Mouse (Mus musculus) gastrocnemius, adult 8-10 months (tissue): Measurements from ENCODE around the gene Cep41. TPM values are rescaled to one million over a fixed set of nuclear protein-coding genes. Genes with fewer than 3 reads are reported as not detected.

Experiments
- DNase-seq, 2 experiments: peaks; one replicate each; pipeline ENCODE4 v3.0.0; 2022; ENCODE audit warnings: low spot score in 2 of 2
- total RNA-seq, 4 experiments: library from RNA; stranded (reverse); gene quantifications; 2 replicates each; pipeline ENCODE4 v1.2.4; 2022

Cep41 gene
- total RNA-seq, 4 experiments from 2014 or later, result 0.12 to 0.83 (median 0.41) TPM

DNA sequence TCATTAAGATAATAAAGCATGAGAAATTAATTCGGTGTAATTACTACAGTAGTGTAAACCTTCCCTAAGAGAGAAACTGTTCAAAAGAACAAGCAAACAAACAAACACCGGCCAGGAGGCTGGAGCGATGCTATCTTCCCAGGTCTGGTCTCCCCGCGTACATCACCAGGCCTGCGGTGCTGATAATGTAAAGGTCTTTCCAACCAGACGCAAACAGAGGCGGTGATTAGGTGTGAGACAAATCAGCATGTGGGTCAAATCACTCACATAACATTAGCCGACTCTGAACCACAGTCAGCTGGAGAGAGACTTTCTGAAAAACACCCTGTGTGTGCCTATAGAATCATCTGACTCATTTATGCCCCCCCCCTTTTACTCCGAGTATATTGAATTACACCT is 17.8 kb upstream of the Cep41 start:
- no peak for DNase-seq

DNA sequence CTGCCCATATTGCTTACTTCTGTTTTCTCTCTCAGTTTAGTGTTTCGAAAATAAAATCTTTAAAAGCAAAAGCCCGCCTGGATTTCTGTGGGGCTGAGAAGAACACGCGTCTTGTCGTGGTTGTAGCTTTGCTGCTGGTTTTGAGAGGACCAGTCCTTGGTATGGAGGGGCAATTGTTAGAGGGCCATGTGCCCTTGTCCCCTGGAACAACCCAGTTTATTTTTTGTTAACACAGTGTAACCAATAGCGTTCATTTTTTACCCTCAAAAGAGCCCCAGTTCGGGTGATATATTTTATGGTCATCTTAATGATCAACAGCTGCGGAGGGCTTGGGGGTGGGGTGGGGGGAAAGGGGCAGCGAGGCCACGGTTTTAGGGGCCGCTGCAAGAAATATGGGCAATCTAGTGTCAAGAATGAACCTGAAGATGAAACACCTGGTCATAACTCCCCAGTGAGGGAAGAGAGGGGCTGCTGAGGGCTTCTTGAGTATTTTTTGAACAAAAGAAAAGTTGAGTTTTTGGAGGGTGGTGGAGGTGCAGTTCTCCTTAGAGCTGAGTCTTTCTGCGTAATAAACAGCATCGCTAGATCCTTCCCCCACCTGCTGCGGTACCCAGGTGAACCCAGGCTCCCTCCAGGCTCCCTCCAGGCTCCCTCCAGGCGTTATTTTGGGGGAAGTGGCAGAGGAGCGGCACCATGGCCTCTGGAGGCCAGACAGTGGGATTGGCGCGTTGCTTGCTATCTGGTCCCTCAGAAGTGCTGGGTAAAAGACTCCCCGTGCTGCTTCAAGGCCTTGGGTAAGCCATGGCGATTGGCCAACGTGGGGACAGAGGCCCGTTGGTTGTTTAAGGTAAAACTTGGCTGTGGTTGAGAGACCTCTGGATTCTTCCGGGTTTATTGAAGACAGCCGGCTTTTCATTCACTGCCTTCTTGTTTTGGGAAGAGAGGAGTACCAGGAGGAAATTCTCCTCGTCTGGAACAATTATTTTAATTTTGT is 17.1 kb upstream of the Cep41 start:
- no peak for DNase-seq

DNA sequence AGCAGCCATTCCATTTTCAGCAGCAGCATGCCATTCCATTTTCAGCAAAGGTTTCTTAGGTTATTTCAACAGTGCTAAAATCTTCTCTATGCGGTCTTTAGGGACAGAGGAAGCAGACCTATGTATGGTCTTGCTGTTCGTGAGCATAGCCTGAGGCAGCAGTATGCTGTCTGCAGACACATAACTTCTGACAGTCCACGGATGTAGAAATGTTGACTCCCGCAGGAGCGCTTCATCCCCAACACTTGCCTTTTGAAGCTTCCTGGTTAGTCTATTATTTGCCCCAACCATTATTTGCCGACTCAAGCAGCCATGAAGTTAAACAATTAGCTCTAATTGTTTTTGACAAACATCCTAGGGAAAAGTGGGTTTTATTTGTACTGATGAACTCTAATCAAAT is 15.6 kb upstream of the Cep41 start:
- DNase-seq, result no peak

DNA sequence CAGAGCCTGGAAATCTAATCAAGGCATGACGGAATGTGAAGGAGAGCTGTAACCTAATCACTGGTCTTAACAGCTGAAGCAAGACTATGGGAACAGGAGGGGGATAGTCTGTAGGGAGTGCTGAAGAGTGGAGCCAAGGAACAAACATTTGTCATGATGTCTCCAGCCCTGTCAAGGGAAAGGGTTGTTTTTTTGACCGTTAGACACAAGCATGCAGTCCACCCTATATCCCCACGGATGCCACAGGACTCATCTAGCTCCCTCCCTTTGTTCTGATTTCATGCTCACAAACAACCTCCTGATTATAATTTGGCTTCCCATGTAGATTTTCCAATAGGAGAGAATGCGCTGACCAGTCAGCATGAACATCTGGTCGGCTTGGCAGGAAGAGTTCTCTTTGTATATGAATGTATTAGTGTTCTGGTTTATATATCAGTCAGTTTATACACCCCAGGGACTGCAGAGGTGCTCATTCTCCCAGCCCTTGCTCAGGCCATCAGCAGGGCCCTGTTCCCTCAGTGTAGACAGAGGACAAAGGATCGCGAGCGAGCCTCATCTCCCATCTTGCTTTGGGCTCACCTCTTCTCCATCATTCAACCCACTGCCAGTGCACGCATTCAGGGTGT is 10.5 kb upstream of the Cep41 start:
- DNase-seq, result no peak

DNA sequence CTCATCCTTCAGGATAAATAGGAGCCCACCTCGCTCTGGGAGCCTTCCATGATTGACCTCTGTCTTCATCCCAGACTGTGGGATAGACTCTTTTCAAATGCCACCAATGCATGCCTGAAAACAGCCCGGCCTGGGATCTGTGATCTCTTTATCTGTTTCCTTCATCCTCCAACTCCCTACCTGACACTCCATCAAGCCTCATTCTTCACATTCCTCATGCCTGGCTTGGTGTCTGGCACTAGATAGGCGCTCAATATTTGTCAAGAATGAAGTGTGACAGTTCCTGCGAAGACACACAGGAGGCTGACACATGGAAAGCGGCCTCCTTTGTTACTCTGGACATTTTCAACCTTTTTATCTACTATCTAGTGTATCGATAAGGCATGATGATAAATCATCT is 9.9 kb upstream of the Cep41 start:
- DNase-seq, result no peak

DNA sequence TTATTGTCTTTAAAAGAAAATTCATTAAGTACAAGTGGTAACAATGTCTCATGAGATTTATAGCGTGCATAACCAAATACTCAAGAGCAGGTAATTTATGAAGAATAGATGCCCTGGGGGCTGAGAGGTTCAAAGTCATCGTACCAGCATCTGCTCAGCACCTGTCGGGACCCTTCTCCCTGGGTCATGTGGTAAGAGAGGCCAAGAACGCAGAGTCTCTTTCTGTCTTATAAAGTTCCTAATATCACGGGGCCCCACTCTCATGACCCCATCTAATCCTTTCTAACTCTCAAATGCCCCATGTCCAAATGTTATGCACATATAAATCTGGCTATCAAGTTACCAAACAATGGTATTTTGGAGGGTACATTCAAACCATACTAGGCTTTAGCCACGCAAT is 9.3 kb upstream of the Cep41 start:
- no peak for DNase-seq

DNA sequence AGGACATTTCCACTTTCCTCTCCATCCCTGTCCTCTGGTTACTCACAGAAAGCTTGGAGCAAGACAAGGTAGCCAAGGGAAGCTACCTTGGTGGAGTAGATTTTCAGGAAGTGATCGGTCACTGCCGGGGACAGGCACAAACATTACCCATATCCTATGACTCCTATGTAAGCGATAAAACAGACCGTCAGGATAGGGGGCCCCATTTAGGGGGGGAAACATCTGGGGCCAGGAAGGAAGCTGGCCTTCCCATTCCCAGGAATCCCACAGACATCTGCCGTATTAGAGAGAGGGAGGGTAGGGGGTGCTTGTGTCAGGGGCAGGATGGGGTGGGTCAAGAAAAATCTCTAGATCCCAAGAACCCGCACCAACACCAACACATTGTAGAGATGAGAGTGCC is 6.6 kb upstream of the Cep41 start:
- DNase-seq, result no peak

DNA sequence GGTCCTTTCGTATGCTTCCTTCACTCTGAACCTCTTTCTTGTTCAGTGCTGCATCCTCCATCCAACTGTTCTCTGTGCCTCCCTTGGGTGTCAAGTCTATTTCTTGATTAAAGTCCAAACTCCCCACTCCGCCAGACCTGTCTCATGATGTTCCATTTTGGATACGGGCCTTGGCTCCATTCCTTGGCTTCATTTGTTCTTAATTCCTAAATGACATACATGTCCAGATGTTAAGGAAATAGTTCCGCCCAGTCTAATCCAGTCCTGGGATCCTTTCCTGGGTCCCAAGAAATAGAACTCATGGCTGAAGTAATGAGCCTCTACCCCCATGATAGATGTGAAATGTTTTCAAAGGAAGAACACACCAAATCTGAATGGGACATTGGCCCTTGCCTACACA is 4.5 kb upstream of the Cep41 start:
- DNase-seq, result peak in 1 of 2 experiments; percentile 8

DNA sequence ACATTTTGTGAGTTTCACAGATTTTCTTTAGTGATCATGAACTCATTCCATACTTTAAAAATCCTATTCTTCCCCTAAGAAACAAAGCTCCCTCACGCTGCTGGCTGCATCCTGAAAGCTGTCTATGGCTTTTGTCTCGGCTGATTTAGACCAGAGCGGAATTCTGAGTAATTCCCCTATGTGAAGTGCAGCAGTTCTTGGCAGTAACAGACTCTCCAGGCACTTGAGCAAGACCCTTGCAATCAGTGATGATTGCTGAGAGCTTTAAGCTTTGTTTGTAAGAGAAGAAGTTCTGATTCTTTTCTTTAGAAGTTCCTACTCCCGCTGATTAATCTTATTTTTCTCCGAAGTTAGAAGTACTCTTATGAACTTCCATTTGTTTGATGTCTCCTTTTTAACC is 3.9 kb upstream of the Cep41 start:
- no peak for DNase-seq

DNA sequence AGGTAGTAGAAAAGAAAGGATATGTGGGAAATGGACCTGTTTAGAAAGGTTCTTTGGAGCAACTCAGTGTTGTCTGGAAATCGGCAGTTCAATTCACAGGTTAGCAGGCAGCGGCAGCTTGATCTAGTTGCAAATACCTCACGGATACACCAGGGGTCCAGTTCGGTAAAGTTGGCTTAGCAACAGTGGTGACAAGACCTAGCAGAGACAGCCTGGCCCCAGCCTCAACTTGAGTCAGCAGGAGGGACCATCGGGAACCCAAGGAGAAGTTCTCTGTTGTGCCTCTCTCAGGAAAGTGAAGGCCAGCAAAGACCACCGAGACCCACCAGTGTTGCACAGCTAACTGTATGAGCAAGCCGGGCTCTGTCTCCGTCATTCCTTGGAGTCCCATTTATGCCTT is 1.6 kb upstream of the Cep41 start:
- no peak for DNase-seq

DNA sequence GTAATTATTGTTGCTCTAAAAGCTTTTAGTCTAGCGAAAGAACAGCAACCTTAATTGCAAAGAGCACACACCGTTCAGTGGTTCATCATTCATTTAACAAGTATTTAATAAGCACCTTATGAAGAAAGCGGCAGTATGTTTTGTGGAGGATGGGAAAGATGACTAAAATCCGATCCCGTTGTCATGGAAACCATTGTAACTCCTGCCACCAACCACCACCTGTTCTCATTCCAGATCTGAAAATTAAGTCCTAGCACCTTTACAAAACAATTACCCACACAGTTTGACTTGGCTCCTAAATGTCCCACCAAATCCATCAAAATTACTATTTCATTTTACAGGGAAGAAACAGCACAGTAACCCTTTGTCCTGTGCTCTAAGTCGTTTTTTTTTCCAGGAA is 660 bp upstream of the Cep41 start:
- no peak for DNase-seq

DNA sequence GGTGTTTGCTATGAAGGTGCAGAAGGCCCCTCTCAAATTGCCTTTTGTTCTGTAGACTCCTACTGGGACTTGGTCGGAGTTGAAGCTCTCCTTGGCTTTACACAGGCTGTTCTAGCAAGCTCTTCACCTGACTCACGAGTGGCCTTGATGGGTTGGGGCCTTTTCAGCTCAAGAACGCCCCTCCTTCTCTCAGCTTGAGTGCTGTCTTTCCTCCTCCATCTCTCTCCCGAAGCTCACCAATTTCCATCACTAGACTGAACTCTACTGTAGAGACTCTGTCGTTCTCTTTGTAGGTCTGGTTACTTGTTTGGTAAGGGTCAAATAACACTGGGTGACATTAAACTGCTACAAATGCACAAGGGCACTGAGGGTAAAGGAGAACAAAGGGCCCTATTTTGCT is 723 bp downstream of the Cep41 start:
- no peak for DNase-seq

DNA sequence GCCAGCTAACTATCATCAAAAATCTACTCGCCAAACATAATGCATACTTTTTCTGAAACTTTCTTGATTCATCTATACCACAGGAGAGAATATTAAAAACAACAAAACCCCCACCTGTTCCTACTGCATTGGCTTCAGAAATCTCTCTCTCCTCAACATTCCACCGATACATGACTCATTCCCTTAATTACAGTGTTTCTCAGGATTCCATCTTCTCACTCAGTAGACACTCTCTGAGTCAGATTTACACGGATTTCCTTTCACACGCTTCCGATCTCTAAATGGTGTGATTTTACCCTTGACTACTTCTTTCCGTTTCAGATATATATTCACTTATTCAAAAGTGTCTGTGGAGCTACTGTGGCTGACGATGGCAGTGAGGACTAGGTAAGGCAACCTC is 6.4 kb downstream of the Cep41 start:
- no peak for DNase-seq

DNA sequence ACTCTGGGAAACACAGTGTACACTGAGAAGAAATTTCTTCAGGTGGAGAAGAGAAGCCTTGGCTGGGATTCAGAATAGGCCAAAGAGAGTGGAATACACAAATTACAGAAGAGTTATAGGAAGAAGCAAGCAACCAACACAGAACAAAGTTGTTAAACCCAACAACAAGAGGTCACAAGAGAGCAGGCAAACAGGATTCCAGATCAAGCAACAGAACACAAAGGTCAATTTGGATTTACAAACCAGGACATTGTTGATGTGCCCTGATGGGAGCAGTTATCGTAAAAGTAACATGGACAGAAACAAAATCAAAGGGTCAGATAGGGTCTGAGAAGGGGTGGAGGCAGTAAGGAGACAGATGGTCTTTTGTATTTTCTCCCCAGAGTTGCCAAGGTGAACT is 9.0 kb downstream of the Cep41 start:
- no peak for DNase-seq

DNA sequence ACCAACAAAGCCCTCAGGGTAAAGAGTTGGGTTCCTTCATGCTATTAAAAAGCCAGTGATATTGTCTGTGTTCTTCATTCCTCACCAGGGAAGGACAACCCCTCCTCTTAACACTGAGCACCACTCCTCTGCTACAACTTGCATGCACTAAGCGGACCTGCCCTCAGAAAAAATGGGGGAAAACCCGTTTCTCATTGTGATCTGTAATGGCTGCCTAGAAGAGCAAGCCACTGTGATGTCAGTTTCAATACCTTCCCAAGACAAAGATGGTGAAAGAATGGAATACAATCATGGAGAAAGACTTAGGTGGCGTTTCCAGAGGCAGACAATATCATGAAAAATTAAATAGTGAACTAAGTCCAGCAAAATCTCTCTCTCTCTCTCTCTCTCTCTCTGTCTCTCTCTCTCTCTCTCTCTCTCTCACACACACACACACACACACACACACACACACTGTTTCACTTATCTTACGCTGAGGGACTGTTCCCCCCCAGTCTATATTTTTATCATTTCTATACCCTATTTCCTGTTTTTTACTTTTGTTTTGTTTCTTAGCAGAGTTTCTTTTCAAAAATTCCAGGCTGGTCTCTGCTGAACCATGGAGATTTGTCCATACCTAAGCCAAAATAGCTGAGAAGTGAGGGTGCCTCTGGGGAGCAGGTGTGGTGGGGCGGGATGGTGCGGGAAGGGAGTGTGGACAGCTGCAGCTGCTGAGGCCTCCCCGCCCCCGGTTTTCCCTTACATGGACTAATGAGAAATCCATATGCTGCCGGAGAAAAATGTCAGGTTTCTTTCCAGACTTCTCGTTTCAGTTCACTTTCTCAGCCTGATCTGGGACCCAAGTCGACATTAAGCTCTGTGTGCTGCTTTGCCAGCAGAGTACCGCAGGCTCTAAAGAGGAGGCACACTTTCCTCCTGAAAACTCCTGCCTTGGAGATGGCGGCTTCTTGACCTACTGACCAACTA is 11.3 kb downstream of the Cep41 start:
- peak in 1 of 2 experiments; percentile 15 for DNase-seq

DNA sequence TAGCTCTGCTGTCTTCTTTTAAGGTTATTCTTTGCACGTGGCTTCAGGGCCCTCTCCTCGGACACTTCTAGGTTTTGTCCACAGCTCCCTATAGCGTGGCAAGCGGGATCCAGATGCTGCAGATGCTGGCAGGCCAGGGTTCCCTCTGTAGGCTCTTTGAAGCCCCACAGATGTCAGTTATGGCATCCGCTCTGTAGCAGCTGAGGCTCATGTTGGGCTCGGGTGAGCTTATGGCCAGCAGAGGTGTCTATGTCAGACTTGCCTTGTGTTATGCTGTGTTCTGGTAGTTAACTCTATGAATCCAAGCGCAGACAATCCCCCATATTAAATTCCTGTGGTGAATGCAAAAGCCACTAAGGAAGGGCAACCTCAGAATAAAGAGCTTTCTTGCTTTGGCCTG is 13.1 kb downstream of the Cep41 start:
- DNase-seq, result no peak

DNA sequence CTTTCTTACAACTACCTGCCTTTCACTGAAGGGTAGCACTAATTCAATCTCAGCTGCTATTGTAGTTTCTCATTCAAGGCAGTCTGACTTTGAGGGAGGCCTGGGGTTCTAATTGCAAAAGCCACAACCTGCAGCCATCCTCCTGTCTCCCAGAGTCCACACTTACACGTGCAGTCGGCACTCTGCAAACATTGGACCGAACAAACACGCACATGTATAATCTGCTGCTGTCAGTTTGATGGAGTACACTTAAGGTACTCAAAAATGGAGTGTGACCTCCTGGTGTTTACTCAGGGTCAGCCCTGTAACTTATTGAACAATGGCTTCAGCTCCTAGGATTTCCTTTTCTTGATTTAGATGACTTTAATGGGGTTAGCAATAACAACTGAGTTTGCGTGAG is 14.0 kb downstream of the Cep41 start:
- no peak for DNase-seq

DNA sequence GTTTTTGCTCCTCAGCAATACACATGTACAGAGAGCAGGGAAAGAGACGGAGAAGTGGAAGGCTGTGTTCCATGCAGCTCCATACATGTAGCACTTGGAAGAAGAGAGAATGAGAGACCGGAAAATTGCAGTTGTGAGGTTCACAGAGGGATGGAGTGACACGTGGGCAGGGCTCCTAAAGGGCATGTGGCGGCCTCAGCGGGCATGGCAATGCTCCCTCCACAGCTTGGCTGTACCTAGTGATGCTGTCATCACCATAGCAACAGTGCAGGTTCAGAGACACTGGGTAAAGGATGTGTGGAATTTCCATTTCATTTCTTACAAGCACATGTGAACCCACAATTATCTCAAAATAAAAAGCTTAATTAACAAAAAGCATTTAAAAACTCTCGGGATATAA is 15.1 kb downstream of the Cep41 start:
- DNase-seq, result no peak

DNA sequence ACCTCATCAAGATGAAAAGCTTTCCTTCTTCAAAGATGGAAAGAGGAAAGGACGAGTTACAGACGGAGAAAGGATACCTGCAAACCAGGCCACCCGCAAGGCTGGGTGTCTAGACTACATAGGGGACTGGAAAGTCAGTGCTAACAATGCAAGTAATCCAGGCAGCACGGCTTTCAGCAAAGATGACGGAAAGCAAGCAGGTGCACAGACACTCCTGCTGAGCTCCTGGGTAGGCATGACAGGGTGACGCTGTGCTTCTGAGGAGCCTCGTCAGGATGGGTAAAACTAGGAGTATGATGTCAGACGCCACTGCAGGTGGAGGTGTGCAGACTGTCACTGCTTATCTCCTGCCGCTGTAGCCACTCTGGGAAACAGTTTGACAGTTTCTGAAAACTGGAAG is 16.0 kb downstream of the Cep41 start:
- DNase-seq, result no peak

DNA sequence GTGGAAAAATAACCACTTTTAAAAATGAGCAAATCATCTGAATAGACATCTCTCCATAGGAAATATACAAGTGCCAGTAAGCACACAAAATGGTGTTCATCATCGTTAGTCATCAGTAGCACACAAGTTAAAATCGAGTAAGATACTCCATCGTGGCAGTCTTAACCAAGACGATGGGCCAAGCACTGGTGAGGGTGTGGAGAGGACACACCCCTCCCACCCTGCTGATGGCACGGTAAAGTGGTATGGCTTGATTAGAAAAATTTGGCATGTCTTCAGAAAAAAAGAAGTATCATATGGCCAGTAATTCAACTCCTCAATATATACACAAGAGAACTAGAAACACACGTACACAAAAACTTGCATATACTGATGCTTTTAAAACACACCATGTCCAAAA is 17.0 kb downstream of the Cep41 start:
- no peak for DNase-seq

DNA sequence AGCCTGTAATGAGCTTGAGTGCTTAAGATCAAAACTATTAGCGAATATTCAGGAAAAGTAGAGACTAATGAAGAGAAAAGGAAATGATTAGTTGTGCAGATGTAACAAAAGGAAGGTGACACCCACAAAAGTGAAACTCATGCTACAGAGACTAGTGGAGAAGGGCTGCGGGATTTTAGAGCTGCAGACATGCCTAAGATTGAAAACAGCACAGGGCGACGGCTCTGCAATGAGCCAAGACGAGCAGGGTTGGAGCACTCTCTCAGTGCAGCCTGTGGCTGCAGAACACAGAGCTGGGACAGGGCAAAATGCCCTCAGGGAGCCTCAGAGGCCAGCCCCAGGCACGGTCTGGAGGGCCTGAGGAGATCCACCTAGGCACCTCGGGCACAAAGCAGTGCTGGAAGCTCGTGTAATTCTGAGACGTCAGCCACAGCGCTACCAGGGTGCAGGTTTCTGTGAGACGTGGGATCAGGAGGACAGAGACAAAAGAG is 18.2 kb downstream of the Cep41 start:
- DNase-seq, result no peak
